Mouse (Mus musculus): ENCODE measurements around the gene Lrrc14b. TPM values are rescaled to one million over a fixed set of nuclear protein-coding genes. Genes with fewer than 3 reads are reported as not detected.

Gene Lrrc14b
- total RNA-seq, 2 experiments from 2014 or later: 77.1 to 81.7 TPM

Small RNAs within 50 kb of the gene (microRNA-seq; reads per million reads assigned to microRNA genes)
- 0 reads per million in 2 experiments for gene Mir692-3

Other genes with a start within 250 kb of the Lrrc14b start
- 1 to 10 TPM in 1 of 2 experiments, under 1 TPM in 1; 0.59 to 1.2 TPM for gene Slc9a3, start 242.5 kb downstream of the Lrrc14b start, total RNA-seq (2021)
- gene Exoc3, start 155.3 kb downstream of the Lrrc14b start, total RNA-seq (2021): 10 to 100 TPM; 45.6 to 48.6 TPM
- gene Ahrr, start 71.7 kb downstream of the Lrrc14b start, total RNA-seq (2021): 1 to 10 TPM; 1.2 to 1.6 TPM
- gene Pdcd6, start 46.4 kb downstream of the Lrrc14b start, total RNA-seq (2021): 10 to 100 TPM; 45.5 to 49.3 TPM
- 1,000 to 10,000 TPM; 1,503 to 1,550 TPM for gene Sdha, start 13.7 kb downstream of the Lrrc14b start, total RNA-seq (2021)
- gene Ccdc127, start 13.7 kb downstream of the Lrrc14b start, total RNA-seq (2021): 10 to 100 TPM; 47.2 to 55.2 TPM
- 1 to 10 TPM; 2.9 to 3.5 TPM for gene Zfp72, start 26.8 kb upstream of the Lrrc14b start, total RNA-seq (2021)
- gene Ftl1-ps1, start 35.7 kb upstream of the Lrrc14b start, total RNA-seq (2021): 100 to 1,000 TPM; 331 to 388 TPM
- 1 to 10 TPM; 4.8 to 7.6 TPM for gene Zfp825, start 130.0 kb upstream of the Lrrc14b start, total RNA-seq (2021)